Mouse (Mus musculus) ES-Bruce4 (cell line): ENCODE measurements around the gene Ifi35.
"Not testable (repeated sequence)": the region's sequence is repeated elsewhere in the genome, so short reads cannot be mapped to it uniquely, and the experiment has no call there.

Experiments used
- CTCF ChIP-seq: IDR thresholded peaks from one replicate; pipeline ENCODE4 v1.8.1; 2011; ENCODE audit warnings: low read depth, low read length
- EP300 ChIP-seq: IDR thresholded peaks from 2 replicates; pipeline ENCODE4 v1.6.1; 2011; ENCODE audit warnings: low read depth, low read length; ENCODE audit not compliant: insufficient read depth
- POLR2A ChIP-seq: IDR thresholded peaks from one replicate; pipeline ENCODE4 v1.8.1; 2011; ENCODE audit warnings: low read length; ENCODE audit not compliant: insufficient read depth

DNA sequence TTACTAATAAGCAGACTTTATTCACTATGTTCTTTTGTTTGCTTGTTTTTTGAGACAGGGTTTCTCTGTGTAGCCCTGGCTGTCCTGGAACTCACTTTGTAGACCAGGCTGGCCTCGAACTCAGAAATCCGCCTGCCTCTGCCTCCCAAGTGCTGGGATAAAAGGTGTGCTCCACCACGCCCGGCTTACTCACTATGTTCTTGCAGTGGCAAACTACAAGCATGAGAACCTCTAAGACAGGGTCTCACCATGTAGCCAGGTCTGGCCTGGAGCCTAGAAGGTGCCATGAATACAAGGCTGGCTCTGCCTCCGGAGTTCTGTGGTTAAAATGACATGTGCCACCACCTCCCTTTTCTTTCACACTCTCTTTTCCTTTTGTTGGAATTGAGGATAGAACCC is 18.3 kb downstream of the Ifi35 start:
- not testable (repeated sequence) for TF ChIP-seq POLR2A, CTCF, EP300
